Mouse (Mus musculus): ENCODE measurements around the gene Atp23. TPM values are rescaled to one million over a fixed set of nuclear protein-coding genes. Genes with fewer than 3 reads are reported as not detected.

Gene Atp23
- polyA plus RNA-seq, 2 experiments, result 4.1 to 7.9 TPM

DNA sequence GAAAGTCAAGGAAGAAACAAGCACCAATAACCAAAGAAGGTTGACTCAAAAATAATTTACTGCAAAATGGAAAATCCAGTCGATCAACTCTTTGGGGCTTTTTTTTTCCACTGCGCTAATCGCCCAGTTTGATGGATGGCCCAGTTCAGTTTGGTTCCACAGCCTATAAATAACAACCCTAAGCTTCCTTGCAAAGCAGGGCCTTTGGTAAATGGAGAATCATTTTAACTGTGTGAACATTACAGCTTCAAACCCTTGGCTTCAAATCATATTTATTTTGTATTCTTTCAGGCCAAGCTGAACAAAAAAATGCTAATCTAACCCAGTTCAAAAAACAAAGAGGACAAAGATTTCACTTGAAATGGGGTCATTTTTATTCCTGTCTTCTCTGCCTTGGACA lies 78.7 kb downstream of the Atp23 start:
- Histone ChIP-seq H3K27me3 (ENCODE audit: control insufficient read depth, insufficient read depth, low read length) (no peaks in the 10 kb centered on the region), H3K4me1 (replicated peaks; ENCODE audit: control insufficient read depth in 2 of 2, insufficient read depth in 2 of 2, low read length in 1 of 2) (no peaks in the 10 kb centered on the region), H3K36me3 (replicated peaks; ENCODE audit: control insufficient read depth, insufficient read depth, low read depth) (no peaks in the 10 kb centered on the region), H3K4me3 (ENCODE audit: insufficient read depth in 1 of 2, low read depth in 2 of 2, low read length in 2 of 2) (no peak overlapping the region), H3K27ac (no peak overlapping the region), H3K9me3 (ENCODE audit: control insufficient read depth, low read length) (no peaks in the 10 kb centered on the region), H3K9ac (replicated peaks) (no peak overlapping the region), H3K4me2 (ENCODE audit: low read depth) (no peak overlapping the region)
- ATAC-seq (ENCODE audit: insufficient read depth) (no peak), DNase-seq (ENCODE audit: low read depth in 3 of 3, low spot score in 3 of 3) (no peak)
- WGBS (ENCODE audit: insufficient replicate concordance), result 62% methylated on average over 3 of the region's 3 CpGs
- TF ChIP-seq EP300 (IDR thresholded peaks at IDR 0.05; ENCODE audit: low read depth) (no peak), CTCF (IDR thresholded peaks at IDR 0.05; ENCODE audit: low read depth) (no peak)

Other genes starting within 250 kb of the Atp23 start
- 18.8 and 19.4 TPM in 2 replicates for gene Ctdsp2, start 77.4 kb upstream of the Atp23 start, polyA plus RNA-seq (2012; rRNA removed)
- 13.3 and 15.8 TPM in 2 replicates for gene Ctdsp2, start 77.4 kb upstream of the Atp23 start, polyA plus RNA-seq (2014; fragmentation: Nextera tagmentation; extraction: Ambion mirVana)
- 0.02 and 0.12 TPM in 2 replicates for gene Avil, start 99.4 kb upstream of the Atp23 start, polyA plus RNA-seq (2012; rRNA removed)
- 0.03 TPM in 1 of 2 replicates, not detected in the other for gene Avil, start 99.4 kb upstream of the Atp23 start, polyA plus RNA-seq (2014; fragmentation: Nextera tagmentation; extraction: Ambion mirVana)
- 22.8 and 26.7 TPM in 2 replicates for gene Tsfm, start 129.5 kb upstream of the Atp23 start, polyA plus RNA-seq (2012; rRNA removed)
- gene Tsfm, start 129.5 kb upstream of the Atp23 start, polyA plus RNA-seq (2014; fragmentation: Nextera tagmentation; extraction: Ambion mirVana), result 40.7 and 49.2 TPM in 2 replicates
- 10.6 and 12.5 TPM in 2 replicates for gene Mettl1, start 140.1 kb upstream of the Atp23 start, polyA plus RNA-seq (2012; rRNA removed)
- gene Mettl1, start 140.1 kb upstream of the Atp23 start, polyA plus RNA-seq (2014; fragmentation: Nextera tagmentation; extraction: Ambion mirVana), result 18.1 and 19.3 TPM in 2 replicates
- gene Eef1akmt3, start 140.2 kb upstream of the Atp23 start, polyA plus RNA-seq (2012; rRNA removed), result 0.08 and 0.09 TPM in 2 replicates
- 0.04 TPM in 1 of 2 replicates, not detected in the other for gene Eef1akmt3, start 140.2 kb upstream of the Atp23 start, polyA plus RNA-seq (2014; fragmentation: Nextera tagmentation; extraction: Ambion mirVana)
- 0.07 and 0.08 TPM in 2 replicates for gene Cyp27b1, start 146.9 kb upstream of the Atp23 start, polyA plus RNA-seq (2012; rRNA removed)
- not detected in 2 replicates for gene Cyp27b1, start 146.9 kb upstream of the Atp23 start, polyA plus RNA-seq (2014; fragmentation: Nextera tagmentation; extraction: Ambion mirVana)
- 0.07 and 0.12 TPM in 2 replicates for gene March9, start 158.8 kb upstream of the Atp23 start, polyA plus RNA-seq (2012; rRNA removed)
- gene March9, start 158.8 kb upstream of the Atp23 start, polyA plus RNA-seq (2014; fragmentation: Nextera tagmentation; extraction: Ambion mirVana), result not detected in 2 replicates
- 175 and 221 TPM in 2 replicates for gene Cdk4, start 162.2 kb upstream of the Atp23 start, polyA plus RNA-seq (2012; rRNA removed)
- 519 and 576 TPM in 2 replicates for gene Cdk4, start 162.2 kb upstream of the Atp23 start, polyA plus RNA-seq (2014; fragmentation: Nextera tagmentation; extraction: Ambion mirVana)
- gene Tspan31, start 168.9 kb upstream of the Atp23 start, polyA plus RNA-seq (2012; rRNA removed), result 35.8 and 41.8 TPM in 2 replicates
- 18.9 and 23.8 TPM in 2 replicates for gene Tspan31, start 168.9 kb upstream of the Atp23 start, polyA plus RNA-seq (2014; fragmentation: Nextera tagmentation; extraction: Ambion mirVana)
- 3.0 and 3.7 TPM in 2 replicates for gene Agap2, start 173.9 kb upstream of the Atp23 start, polyA plus RNA-seq (2012; rRNA removed)
- gene Agap2, start 173.9 kb upstream of the Atp23 start, polyA plus RNA-seq (2014; fragmentation: Nextera tagmentation; extraction: Ambion mirVana), result 0.57 and 0.59 TPM in 2 replicates
- 20.9 and 25.0 TPM in 2 replicates for gene Os9, start 219.8 kb upstream of the Atp23 start, polyA plus RNA-seq (2012; rRNA removed)
- 22.9 and 29.9 TPM in 2 replicates for gene Os9, start 219.8 kb upstream of the Atp23 start, polyA plus RNA-seq (2014; fragmentation: Nextera tagmentation; extraction: Ambion mirVana)